Mouse (Mus musculus) neural tube, embryonic 14.5 days (tissue): Measurements from ENCODE around the gene Zfp618. TPM values are rescaled to one million over a fixed set of nuclear protein-coding genes. Genes with fewer than 3 reads are reported as not detected.
A peak's percentile ranks its signal among the peaks of the same experiment; 100 is the strongest.

Experiments used
- ATAC-seq: fragments of 200-750 bp; cut with Nextera tagmentation; 2 replicates; pipeline ENCODE4 v1.8.0; 2017; ENCODE audit warnings: low read depth, mild to moderate bottlenecking, moderate TSS enrichment, moderate library complexity
- H3K27ac ChIP-seq: fragments of 300-500 bp; sonication (generic); 2 replicates; pipeline ENCODE4 v1.5.1; 2014; ENCODE audit warnings: low read depth, mild to moderate bottlenecking, control low read depth, low read length, moderate library complexity, mixed read lengths
- H3K27me3 ChIP-seq: fragments of 300-500 bp; sonication (generic); 2 replicates; pipeline ENCODE4 v1.6.1; 2014; ENCODE audit warnings: low read length; ENCODE audit not compliant: control insufficient read depth, insufficient read depth
- H3K36me3 ChIP-seq: fragments of 300-500 bp; sonication (generic); 2 replicates; pipeline ENCODE4 v1.6.1; 2014; ENCODE audit warnings: low read length, mixed read lengths; ENCODE audit not compliant: control insufficient read depth, insufficient read depth
- H3K4me1 ChIP-seq: fragments of 300-500 bp; sonication (generic); 2 replicates; pipeline ENCODE4 v1.6.1; 2014; ENCODE audit warnings: low read length; ENCODE audit not compliant: control insufficient read depth, insufficient read depth
- H3K4me2 ChIP-seq: fragments of 300-500 bp; sonication (generic); 2 replicates; pipeline ENCODE4 v1.6.1; 2014; ENCODE audit warnings: mild to moderate bottlenecking, low read depth, low read length, control low read depth
- H3K4me3 ChIP-seq: fragments of 300-500 bp; sonication (generic); 2 replicates; pipeline ENCODE4 v1.5.1; 2014; ENCODE audit warnings: low read depth, low read length, control low read depth, mixed read lengths
- H3K9ac ChIP-seq: fragments of 300-500 bp; sonication (generic); replicated peaks from 2 replicates; pipeline ENCODE4 v1.6.1; 2014; ENCODE audit warnings: low read depth, mild to moderate bottlenecking, control low read depth, low read length, mixed read lengths
- H3K9me3 ChIP-seq: fragments of 300-500 bp; sonication (generic); 2 replicates; pipeline ENCODE4 v1.6.1; 2016; ENCODE audit warnings: low read length; ENCODE audit not compliant: control insufficient read depth
- WGBS: fragments of 180-500 bp; shearing (Covaris S2); extraction: QIAGEN DNeasy Blood & Tissue Kit; methylation state at CpG from one replicate; pipeline ENCODE4 v1.1.7; 2014; 5-methylcytosine and 5-hydroxymethylcytosine counted together
- polyA plus RNA-seq: library from polyadenylated mRNA; unstranded; fragments of >200 nt; fragmentation: Nextera tagmentation; extraction: Ambion mirVana; gene quantifications from 2 replicates; pipeline ENCODE4 v1.2.1, GENCODE M21; 2014

The Zfp618 gene
- polyA plus RNA-seq, 1 experiment from 2014 or later: 30.2 TPM

DNA sequence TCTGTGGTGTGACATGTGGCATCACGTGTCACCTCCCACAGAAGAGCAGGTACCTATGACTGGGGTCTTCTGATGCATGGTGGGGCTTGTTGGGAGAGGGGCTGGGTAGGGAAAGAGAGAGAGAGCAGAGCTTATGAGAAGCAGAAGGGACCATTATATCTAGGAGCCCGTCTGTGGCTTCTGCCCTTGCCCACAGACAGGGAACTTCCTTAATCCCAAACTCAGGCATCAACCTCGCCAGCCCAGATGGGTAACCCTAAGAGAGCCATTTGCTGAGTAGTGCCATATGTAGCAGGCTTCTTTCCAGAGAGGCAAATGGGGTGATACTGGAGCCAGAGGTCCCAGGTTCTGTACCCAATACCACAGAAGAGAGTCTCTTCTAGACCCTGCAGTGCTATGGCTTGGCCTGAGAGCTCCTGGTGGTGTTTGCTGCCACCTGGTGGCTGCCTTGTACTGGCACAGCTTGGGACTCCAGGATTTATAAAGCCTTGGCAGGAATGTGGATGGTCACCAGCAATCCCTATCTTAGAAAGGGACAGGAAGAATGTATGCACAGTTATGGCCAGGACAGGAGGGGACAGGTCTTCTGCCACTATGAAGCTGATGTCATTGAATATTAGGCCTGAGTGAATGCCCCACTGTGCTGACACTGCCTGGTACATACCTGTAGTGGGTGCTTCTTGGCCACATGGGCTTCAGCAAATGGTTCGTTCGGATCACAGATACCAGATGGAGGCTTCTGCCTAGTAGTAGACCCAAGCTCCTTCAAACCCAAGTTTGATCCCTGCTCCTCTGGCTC lies 153.5 kb downstream of the Zfp618 start:
- no peaks in the 10 kb centered on the region for H3K4me1 ChIP-seq
- peak; percentile 93 for ATAC-seq
- no peak overlapping the region for H3K9ac ChIP-seq
- no peaks in the 10 kb centered on the region for H3K27me3 ChIP-seq
- H3K4me2 ChIP-seq: no peak overlapping the region
- no peak overlapping the region for H3K4me3 ChIP-seq
- no peak overlapping the region for H3K27ac ChIP-seq
- WGBS: 89% methylated on average over 5 of the region's 5 CpGs
- H3K36me3 ChIP-seq: peaks cover 14% of the 10 kb centered on the region
- H3K9me3 ChIP-seq: no peaks in the 10 kb centered on the region

DNA sequence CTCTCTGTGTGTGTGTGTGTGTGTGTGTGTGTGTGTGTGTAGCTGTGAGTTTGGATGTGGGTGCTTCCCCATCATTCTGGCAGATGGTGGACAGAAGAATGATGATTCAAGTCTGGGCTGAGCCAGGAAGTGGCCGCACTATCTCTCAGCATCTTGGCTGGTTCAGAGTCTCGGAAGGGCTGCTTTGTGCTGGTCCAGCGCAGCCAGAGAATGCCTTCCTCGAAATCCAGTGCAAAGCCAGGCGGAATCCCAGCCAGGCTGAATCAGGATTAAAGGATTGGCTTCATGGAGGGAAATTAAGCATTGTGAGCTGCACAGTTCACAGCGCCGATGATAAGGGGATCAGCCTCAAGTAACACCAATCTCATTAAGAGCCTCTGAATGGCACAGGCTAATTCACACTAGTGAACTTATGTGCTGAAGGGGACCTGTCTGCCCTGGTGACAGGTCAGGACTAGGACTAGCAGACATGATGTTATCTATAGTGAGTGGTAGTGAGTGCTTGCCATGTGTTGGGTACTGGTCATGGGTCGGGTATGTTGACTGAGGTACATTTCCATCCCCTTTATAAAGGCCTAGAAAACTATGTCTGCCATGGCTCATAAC lies 159.6 kb downstream of the Zfp618 start:
- no peak overlapping the region for H3K4me2 ChIP-seq
- ATAC-seq: no peak
- no peak overlapping the region for H3K9ac ChIP-seq
- no peaks in the 10 kb centered on the region for H3K9me3 ChIP-seq
- no peak overlapping the region for H3K27ac ChIP-seq
- H3K4me3 ChIP-seq: no peak overlapping the region
- peaks cover 11% of the 10 kb centered on the region for H3K36me3 ChIP-seq
- WGBS: 87% methylated on average over 8 of the region's 8 CpGs
- H3K4me1 ChIP-seq: no peaks in the 10 kb centered on the region
- H3K27me3 ChIP-seq: no peaks in the 10 kb centered on the region

DNA sequence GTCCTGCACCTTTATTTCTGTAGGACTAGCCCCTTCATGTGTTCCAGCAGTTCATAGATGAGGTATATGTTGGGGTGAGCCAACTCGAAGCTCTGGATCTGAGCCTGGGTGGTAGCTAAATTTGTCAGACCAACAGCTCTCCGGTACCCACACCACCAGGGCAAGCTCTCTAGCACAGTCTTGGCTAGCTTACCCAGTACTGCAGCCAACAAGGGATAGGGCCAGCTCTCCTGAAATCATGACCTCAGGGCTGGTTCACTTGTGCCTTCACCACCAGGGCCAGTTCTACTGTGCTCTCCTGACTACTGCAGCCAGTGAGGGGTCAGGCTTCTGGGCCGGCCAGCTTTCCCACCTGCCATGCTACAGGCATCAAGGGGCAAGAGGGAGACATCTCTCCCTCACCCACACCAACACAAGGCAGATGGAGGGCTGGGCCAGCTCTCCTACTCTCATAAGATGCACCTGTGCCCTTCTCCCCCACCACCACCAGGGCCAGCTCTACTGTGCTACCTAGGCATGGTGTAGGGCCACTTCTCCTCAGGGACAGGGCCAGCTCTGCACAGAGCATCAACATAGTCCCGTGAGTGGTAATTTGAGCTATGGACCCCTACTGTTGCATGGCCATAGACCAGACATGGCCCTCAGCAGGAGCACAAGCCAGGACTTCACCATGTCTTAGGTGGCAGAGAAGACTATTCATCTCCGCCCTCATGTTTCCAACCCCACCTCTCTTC lies 164.7 kb downstream of the Zfp618 start:
- ATAC-seq: peak; percentile 25; the same call in 1 of the 2 replicates
- 92% methylated on average over 5 of the region's 5 CpGs for WGBS
- H3K9me3 ChIP-seq: no peaks in the 10 kb centered on the region
- no peaks in the 10 kb centered on the region for H3K27me3 ChIP-seq
- H3K36me3 ChIP-seq: peaks cover 22% of the 10 kb centered on the region
- H3K4me1 ChIP-seq: no peaks in the 10 kb centered on the region
- no peak overlapping the region for H3K9ac ChIP-seq
- H3K4me2 ChIP-seq: no peak overlapping the region
- no peak overlapping the region for H3K27ac ChIP-seq
- no peak overlapping the region for H3K4me3 ChIP-seq

DNA sequence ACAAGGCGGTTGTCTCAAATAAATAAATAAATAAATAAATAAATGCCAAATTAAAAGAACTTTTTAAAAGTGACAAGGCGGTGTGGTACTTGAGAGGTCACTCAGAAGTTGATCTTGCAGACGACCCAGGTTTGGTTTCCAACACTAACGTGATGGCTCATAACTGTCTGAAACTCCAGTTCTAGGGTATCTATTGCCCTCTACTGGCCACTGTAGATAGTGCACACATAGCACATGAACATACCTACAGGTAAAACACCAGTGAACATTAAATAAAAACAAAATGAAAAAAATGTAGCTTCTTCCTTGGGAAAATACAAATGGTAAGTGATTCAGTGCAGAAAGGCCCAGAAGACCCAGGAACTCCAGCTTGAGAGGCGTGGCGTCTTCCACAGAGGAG lies 181.9 kb downstream of the Zfp618 start:
- no peak overlapping the region for H3K27ac ChIP-seq
- H3K36me3 ChIP-seq: no peaks in the 10 kb centered on the region
- no peak overlapping the region for H3K4me3 ChIP-seq
- no peaks in the 10 kb centered on the region for H3K4me1 ChIP-seq
- ATAC-seq: no peak
- H3K4me2 ChIP-seq: no peak overlapping the region
- H3K9ac ChIP-seq: no peak overlapping the region
- H3K27me3 ChIP-seq: no peaks in the 10 kb centered on the region
- no peaks in the 10 kb centered on the region for H3K9me3 ChIP-seq
- WGBS: 94% methylated on average over 6 of the region's 6 CpGs

- Histone ChIP-seq H3K4me3 (no peak overlapping the region), H3K9ac (no peak overlapping the region), H3K36me3 (no peaks in the 10 kb centered on the region), H3K27ac (no peak overlapping the region), H3K4me2 (no peak overlapping the region), H3K27me3 (no peaks in the 10 kb centered on the region), H3K9me3 (no peaks in the 10 kb centered on the region), H3K4me1 (no peaks in the 10 kb centered on the region)
- no peak for ATAC-seq
- 95% methylated on average over 6 of the region's 6 CpGs for WGBS
Observed at GRCm38 (mm10) chr4:63151127-63151526, 185.8 kb downstream of the Zfp618 start.

DNA sequence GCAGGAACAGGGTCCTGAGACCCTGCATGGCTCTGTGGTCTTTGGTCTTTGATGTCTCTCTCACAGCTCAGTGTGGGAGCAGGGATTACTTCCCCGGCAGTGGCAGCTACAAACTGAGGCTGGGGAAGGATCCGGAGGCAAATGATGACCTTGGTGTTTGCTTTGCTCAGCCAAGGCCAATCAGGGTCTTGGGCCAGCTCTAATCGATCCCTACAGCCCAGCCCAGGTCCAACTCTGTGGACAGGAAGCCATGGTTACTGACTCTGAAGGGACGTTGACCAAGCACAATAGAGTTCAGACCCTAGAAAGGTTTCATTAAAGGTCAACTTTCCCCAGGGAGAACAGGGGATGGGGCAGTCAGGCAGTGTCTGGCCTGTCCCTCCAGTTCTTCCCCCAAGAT lies 188.7 kb downstream of the Zfp618 start:
- no peak for ATAC-seq
- Histone ChIP-seq H3K36me3 (no peaks in the 10 kb centered on the region), H3K4me1 (no peaks in the 10 kb centered on the region), H3K4me2 (no peak overlapping the region), H3K27ac (no peak overlapping the region), H3K9ac (no peak overlapping the region), H3K4me3 (no peak overlapping the region), H3K27me3 (no peaks in the 10 kb centered on the region), H3K9me3 (no peaks in the 10 kb centered on the region)
- WGBS: 71% methylated on average over 4 of the region's 4 CpGs

- WGBS: 64% methylated on average over 5 of the region's 5 CpGs
- H3K4me2 ChIP-seq: no peak within 1 kb of the TSS
- no peaks in the 10 kb centered on the region for H3K9me3 ChIP-seq
- H3K36me3 ChIP-seq: no peaks in the 10 kb centered on the region
- no peak within 1 kb of the TSS for H3K4me3 ChIP-seq
- H3K27ac ChIP-seq: no peak within 1 kb of the TSS
- H3K4me1 ChIP-seq: no peaks in the 10 kb centered on the region
- no peak within 1 kb of the TSS for H3K9ac ChIP-seq
- no peak for ATAC-seq
- no peaks in the 10 kb centered on the region for H3K27me3 ChIP-seq
Observed at GRCm38 (mm10) chr4:63154699-63155098, 189.3 kb downstream of the Zfp618 start, which contains the start of gene Ambp. Ambp (minus strand) TSS chr4:63154799.

DNA sequence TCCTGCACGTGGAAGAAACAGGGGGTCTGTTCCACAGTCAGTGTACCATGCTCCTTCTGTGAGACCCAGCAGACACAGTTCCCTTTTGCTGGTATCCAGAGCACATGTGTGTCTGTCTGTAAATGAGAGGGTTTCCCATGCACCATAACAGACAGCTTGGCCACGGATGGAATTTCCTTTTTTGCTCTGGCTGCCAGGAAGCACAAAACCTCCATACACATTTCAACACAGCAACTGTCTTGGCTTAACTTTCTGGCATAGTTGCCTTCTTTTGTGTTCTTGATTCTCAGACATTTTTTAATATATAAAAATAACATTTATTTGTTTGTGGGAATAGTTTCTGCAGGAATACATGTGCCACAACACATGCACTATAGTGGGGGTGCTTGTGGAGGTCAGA lies 190.2 kb downstream of the Zfp618 start:
- H3K9ac ChIP-seq: no peak overlapping the region
- H3K27ac ChIP-seq: no peak overlapping the region
- H3K4me1 ChIP-seq: no peaks in the 10 kb centered on the region
- no peak overlapping the region for H3K4me2 ChIP-seq
- no peaks in the 10 kb centered on the region for H3K27me3 ChIP-seq
- WGBS: 75% methylated on average over 2 of the region's 2 CpGs
- H3K9me3 ChIP-seq: no peaks in the 10 kb centered on the region
- no peak for ATAC-seq
- no peaks in the 10 kb centered on the region for H3K36me3 ChIP-seq
- H3K4me3 ChIP-seq: no peak overlapping the region
